Mouse (Mus musculus): Measurements from ENCODE around the gene Krtap17-1. TPM values are rescaled to one million over a fixed set of nuclear protein-coding genes. Genes with fewer than 3 reads are reported as not detected.

Krtap17-1 gene
- 0.55 TPM in 1 of 2 replicates, not detected in the other for polyA plus RNA-seq (2015; fragmentation: Nextera tagmentation; extraction: Ambion mirVana)

DNA sequence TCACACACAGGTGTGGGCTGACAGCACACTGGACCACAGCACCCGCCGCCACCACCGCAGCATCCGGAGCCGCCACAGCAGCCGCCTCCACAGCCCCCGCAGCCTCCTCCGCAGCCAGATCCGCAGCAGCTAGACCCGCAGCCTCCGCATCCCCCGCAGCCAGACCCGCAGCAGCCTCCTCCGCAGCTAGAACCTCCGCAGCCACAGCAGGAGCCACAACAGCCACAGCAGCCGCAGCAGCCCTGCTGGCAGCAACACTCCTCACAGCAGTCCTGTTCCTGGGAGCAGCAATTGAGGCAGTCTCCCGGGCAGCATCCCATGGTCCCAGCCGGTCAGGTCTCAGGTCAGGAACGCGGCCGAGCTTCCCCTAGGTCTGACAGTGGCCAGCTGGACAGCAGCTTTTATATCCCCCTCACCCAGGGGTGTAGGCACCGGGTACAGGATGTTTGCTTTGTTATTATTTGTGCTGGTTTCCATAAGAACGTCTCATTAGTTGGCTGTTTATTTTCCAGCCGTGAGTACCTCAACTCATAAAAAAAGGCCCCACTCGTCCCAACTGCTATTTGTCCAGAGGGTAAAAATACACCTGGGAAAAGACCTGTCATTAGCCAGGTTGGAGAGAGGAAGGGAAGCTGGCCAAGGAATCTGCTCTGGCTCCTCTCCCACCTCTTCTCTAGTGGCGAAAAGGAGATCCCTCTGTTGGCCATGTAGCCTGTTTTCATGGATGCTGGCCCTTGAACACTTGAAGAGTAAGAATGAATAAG is at the start of gene Krtap17-1:
TSS of gene Krtap17-1 (minus strand) at position 375 of the 764 bp plus-strand sequence.
- peaks cover 28% of the 10 kb centered on the region for H3K27me3 ChIP-seq
- peaks cover 7% of the 10 kb centered on the region; the same call in 1 of the 2 replicates for H3K4me1 ChIP-seq (replicated peaks)
- H3K9ac ChIP-seq, result peak within 1 kb of the TSS; percentile 53
- H3K36me3 ChIP-seq, result no peaks in the 10 kb centered on the region
- no peaks in the 10 kb centered on the region for H3K9me3 ChIP-seq
- no peak within 1 kb of the TSS for H3K27ac ChIP-seq (replicated peaks)
- no peak for ATAC-seq (ENCODE audit: low read depth)
- H3K4me2 ChIP-seq, result peak within 1 kb of the TSS; percentile 43
- H3K4me3 ChIP-seq, result peak within 1 kb of the TSS; percentile 22
- WGBS, result 32% methylated on average over 25 of the region's 26 CpGs

DNA sequence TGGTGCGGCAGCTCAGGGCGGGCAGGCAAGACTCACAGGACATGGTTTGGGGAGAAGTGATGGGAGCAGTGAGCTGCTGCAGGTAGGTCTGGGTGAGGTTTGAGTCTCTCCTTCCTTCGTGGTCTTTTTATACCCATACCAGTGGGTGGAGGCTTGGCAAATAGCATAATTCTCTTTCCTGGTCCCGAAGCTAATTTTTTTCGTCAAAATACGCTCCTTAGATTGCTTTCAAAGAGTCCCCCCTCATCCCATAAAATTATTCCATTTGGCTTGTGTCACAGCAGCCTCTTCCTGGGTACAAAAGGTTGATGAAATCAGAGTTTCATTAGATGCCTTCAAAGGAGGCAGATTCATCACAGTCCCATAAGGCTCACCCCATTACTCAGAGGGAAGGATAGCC is 47.7 kb upstream of the Krtap17-1 start, which contains the start of gene Krt34:
TSS of gene Krt34 (minus strand) at position 101 of the 400 bp plus-strand sequence.
- Histone ChIP-seq H3K9me3 (no peaks in the 10 kb centered on the region), H3K4me3 (no peak within 1 kb of the TSS), H3K4me2 (no peak within 1 kb of the TSS), H3K27ac (replicated peaks) (no peak within 1 kb of the TSS), H3K9ac (no peak within 1 kb of the TSS), H3K36me3 (no peaks in the 10 kb centered on the region), H3K27me3 (no peaks in the 10 kb centered on the region), H3K4me1 (replicated peaks) (no peaks in the 10 kb centered on the region)
- WGBS, result 88% methylated on average over 6 of the region's 6 CpGs
- no peak for ATAC-seq (ENCODE audit: low read depth)

DNA sequence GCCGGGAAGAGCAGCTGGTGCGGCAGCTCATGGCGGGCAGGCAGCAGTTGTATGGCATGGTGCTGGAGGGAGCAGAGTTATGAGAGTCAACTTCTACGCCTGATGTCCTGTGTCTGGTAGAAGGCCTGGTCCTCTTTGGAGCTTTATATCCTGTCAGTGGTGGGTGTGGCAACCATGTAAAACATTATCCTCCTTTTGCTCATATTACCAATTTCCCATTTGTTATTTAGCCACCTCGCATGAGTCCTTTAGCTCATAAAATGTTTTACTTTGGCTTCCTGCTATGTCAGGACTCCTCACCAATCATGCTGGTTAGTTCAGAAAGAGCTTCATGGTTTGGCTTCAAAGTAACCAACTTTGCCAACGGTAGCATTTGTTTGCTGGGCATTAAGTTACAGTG is 36.0 kb upstream of the Krtap17-1 start, which contains the start of gene Krt33b:
TSS of gene Krt33b (minus strand) at position 101 of the 400 bp plus-strand sequence.
- Histone ChIP-seq H3K9ac (no peak within 1 kb of the TSS), H3K4me1 (replicated peaks) (no peaks in the 10 kb centered on the region), H3K27me3 (no peaks in the 10 kb centered on the region), H3K27ac (replicated peaks) (no peak within 1 kb of the TSS), H3K9me3 (no peaks in the 10 kb centered on the region), H3K36me3 (no peaks in the 10 kb centered on the region), H3K4me3 (no peak within 1 kb of the TSS), H3K4me2 (no peak within 1 kb of the TSS)
- ATAC-seq (ENCODE audit: low read depth), result no peak
- 92% methylated on average over 6 of the region's 6 CpGs for WGBS

DNA sequence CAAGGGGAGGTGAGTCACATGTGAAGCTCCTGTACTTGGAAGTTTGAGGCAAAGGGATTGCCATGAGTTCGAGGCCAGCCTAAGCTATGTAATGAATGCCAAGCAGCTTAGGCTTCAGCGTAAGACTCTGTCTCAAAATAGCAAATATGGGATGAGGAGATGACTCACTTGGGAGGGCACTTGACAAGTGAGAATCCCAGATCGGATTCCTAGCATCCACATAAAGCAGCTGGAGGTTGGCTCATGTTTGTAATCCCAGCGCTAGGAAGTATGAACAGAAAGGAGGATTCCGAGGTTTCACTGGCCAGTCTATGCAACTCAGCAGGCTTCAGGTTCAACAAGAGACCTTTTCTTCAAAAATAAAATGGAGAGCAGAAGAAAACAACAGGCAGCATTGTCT is 27.6 kb upstream of the Krtap17-1 start:
- Histone ChIP-seq H3K36me3 (no peaks in the 10 kb centered on the region), H3K4me1 (replicated peaks) (no peaks in the 10 kb centered on the region), H3K4me3 (no peak overlapping the region), H3K4me2 (no peak overlapping the region), H3K27me3 (no peaks in the 10 kb centered on the region), H3K27ac (replicated peaks) (no peak overlapping the region), H3K9ac (no peak overlapping the region), H3K9me3 (no peaks in the 10 kb centered on the region)
- ATAC-seq (ENCODE audit: low read depth), result no peak
- 74% methylated on average over 5 of the region's 5 CpGs for WGBS

DNA sequence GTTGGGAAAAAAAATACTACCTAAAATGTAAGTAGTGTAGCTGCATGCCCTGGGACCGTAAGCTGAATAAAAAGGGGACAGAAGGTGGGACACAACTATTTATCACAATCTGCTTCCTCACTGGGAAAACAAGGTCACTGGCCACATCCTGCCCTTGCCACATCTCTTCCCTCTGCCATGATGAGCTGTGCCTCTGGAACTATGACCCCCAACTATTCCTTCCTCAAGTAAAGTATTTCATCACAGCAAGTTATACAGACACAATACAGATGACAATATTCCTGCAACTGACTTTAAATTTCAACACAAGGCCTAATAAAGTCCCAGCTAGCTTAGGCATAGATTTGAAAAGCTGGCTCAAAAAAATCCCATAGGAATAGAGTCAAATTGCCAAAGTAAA is 25.7 kb upstream of the Krtap17-1 start:
- no peaks in the 10 kb centered on the region for H3K4me1 ChIP-seq (replicated peaks)
- no peaks in the 10 kb centered on the region for H3K27me3 ChIP-seq
- H3K9me3 ChIP-seq, result no peaks in the 10 kb centered on the region
- H3K4me3 ChIP-seq, result no peak overlapping the region
- 88% methylated on average over 1 of the region's 1 CpGs for WGBS
- H3K27ac ChIP-seq (replicated peaks), result no peak overlapping the region
- H3K36me3 ChIP-seq, result no peaks in the 10 kb centered on the region
- no peak overlapping the region for H3K4me2 ChIP-seq
- no peak overlapping the region for H3K9ac ChIP-seq
- ATAC-seq (ENCODE audit: low read depth), result no peak

DNA sequence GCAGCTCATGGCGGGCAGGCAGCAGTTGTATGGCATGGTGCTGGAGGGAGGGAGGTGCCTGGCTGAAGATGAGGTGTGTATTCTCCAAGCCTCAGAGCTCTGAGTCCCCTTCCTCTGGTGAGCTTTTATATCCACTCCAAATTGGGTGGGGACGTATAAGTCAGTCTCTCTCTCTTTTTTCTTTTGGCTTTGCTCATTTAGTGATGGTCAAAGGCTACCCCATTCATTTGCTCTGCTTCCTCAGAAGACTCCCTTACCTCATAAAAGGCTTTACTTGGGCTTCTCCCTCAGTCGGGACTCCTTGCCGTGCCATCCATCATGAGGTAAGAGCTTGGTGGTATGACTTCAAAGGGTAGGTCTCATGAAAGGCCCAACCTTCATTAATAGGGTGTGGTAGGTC is 22.3 kb upstream of the Krtap17-1 start, which contains the start of gene Krt33a:
TSS of gene Krt33a (minus strand) at position 101 of the 400 bp plus-strand sequence.
- Histone ChIP-seq H3K9ac (no peak within 1 kb of the TSS), H3K4me1 (replicated peaks) (no peaks in the 10 kb centered on the region), H3K9me3 (no peaks in the 10 kb centered on the region), H3K4me2 (no peak within 1 kb of the TSS), H3K36me3 (no peaks in the 10 kb centered on the region), H3K27me3 (no peaks in the 10 kb centered on the region), H3K4me3 (no peak within 1 kb of the TSS), H3K27ac (replicated peaks) (no peak within 1 kb of the TSS)
- 68% methylated on average over 4 of the region's 4 CpGs for WGBS
- no peak for ATAC-seq (ENCODE audit: low read depth)

DNA sequence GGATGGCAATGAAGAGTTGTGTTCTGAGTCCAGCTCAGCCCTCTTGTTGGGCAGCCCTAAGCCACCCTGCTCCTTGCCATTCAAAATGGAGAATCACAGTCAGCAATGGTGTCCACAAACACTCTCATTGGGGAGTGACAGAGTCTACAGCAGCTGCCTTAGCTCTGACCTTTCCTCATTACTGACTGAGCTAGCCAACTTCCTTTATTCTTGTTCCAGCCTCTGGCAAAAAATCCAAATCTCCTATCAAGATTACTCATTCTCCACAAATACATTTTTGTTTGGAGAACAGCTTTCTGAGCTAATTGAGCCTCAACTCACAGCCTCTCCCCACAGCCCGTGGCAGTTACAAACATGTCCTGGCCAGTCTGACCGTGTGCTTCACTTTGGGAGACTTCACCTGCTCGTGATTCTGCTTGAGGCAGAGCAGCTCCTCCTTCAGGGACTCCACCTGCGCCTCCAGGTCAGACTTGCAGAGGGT is 19.9 kb upstream of the Krtap17-1 start:
- no peak overlapping the region for H3K4me3 ChIP-seq
- 88% methylated on average over 4 of the region's 4 CpGs for WGBS
- no peak overlapping the region for H3K4me2 ChIP-seq
- no peaks in the 10 kb centered on the region for H3K27me3 ChIP-seq
- ATAC-seq (ENCODE audit: low read depth), result no peak
- H3K9me3 ChIP-seq, result no peaks in the 10 kb centered on the region
- no peaks in the 10 kb centered on the region for H3K4me1 ChIP-seq (replicated peaks)
- no peak overlapping the region for H3K9ac ChIP-seq
- no peak overlapping the region for H3K27ac ChIP-seq (replicated peaks)
- no peaks in the 10 kb centered on the region for H3K36me3 ChIP-seq

DNA sequence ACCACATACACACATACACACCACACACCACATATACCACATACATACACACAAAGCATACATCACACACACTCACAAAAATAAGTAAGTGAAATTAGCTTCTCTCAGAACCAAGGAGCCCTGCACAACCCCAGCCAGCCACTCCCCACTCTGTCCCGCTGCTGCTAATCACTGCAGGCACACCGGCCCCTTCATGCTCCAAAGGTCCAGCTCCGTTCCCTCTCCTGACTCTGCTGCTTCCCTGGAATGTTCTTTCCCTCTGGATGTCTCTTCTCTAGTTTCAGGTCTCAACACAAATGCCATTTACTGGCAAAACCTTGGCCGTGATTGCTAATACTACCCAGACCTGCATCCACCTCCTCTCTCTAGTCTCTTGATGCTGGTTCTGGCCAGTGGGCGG is 16.9 kb upstream of the Krtap17-1 start:
- Histone ChIP-seq H3K27me3 (no peaks in the 10 kb centered on the region), H3K4me3 (no peak overlapping the region), H3K9ac (no peak overlapping the region), H3K4me2 (no peak overlapping the region), H3K36me3 (no peaks in the 10 kb centered on the region), H3K4me1 (replicated peaks) (no peaks in the 10 kb centered on the region), H3K9me3 (no peaks in the 10 kb centered on the region), H3K27ac (replicated peaks) (no peak overlapping the region)
- 85% methylated on average over 5 of the region's 5 CpGs for WGBS
- no peak for ATAC-seq (ENCODE audit: low read depth)

DNA sequence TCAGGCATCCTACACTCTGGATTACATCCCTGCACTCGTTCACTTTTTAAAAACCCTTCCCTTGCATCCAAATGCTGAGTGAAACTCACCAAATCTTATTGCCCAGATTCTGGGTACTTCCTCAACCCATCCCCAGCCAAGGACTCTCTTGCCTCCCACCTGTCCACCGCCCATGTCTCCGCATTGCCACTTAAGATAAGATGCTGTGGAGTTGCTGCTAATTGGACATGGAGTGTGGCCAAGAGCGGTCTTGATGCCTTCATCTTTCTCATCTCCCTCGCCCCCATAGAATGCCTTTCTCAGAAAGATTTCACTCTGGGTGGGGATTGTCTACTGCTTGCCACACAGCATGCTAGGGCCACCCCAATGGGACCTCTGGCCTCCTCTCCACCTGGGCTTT is 14.5 kb upstream of the Krtap17-1 start:
- Histone ChIP-seq H3K4me1 (replicated peaks) (no peaks in the 10 kb centered on the region), H3K4me2 (no peak overlapping the region), H3K36me3 (no peaks in the 10 kb centered on the region), H3K9ac (no peak overlapping the region), H3K4me3 (no peak overlapping the region), H3K27ac (replicated peaks) (no peak overlapping the region), H3K27me3 (no peaks in the 10 kb centered on the region), H3K9me3 (no peaks in the 10 kb centered on the region)
- no peak for ATAC-seq (ENCODE audit: low read depth)
- WGBS, result 89% methylated on average over 5 of the region's 5 CpGs

DNA sequence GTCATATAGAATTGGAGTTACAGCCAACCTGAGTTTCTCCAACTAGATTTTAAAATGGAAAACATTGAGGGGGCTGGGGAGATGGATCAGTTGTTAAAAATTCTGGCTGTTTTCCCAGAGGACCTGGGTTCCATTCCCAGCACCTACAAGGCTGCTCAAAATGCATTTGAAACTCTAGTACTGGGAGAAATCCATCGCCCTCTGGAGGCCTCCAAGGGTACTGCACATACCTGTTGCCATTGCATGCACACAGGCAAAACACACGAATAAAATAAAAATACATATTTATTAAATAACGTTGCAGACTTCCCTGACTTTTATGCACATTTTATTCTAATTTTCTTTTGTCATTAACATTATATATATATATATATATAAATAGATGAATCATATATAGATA is 12.8 kb upstream of the Krtap17-1 start:
- Histone ChIP-seq H3K9me3 (no peaks in the 10 kb centered on the region), H3K36me3 (no peaks in the 10 kb centered on the region), H3K4me2 (no peak overlapping the region), H3K4me3 (no peak overlapping the region), H3K4me1 (replicated peaks) (no peaks in the 10 kb centered on the region), H3K27ac (replicated peaks) (no peak overlapping the region), H3K27me3 (no peaks in the 10 kb centered on the region), H3K9ac (no peak overlapping the region)
- no peak for ATAC-seq (ENCODE audit: low read depth)
- 52% methylated on average over 3 of the region's 3 CpGs for WGBS

DNA sequence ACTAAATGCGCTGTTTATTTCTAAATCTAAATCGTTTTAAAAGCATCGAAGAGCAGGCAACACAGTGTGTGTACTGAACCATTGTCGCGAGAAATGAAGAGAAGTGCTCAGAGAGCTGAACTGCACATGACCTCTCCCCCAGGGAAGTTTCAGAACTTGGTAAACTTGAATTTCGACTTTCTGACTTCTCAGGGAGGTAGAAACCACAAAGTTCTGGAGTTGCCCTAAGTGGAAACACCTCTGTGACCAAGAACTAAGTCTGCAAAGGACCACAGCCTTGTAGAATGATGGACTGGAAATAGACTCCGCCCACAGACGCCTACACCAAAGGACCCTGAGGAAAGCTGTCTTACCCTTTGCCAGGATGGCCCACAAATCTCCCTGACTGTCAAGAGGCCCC is 12.1 kb upstream of the Krtap17-1 start:
- Histone ChIP-seq H3K4me1 (replicated peaks) (no peaks in the 10 kb centered on the region), H3K9me3 (no peaks in the 10 kb centered on the region), H3K9ac (no peak overlapping the region), H3K4me2 (no peak overlapping the region), H3K4me3 (no peak overlapping the region), H3K27ac (replicated peaks) (no peak overlapping the region), H3K36me3 (no peaks in the 10 kb centered on the region), H3K27me3 (no peaks in the 10 kb centered on the region)
- no peak for ATAC-seq (ENCODE audit: low read depth)
- 90% methylated on average over 8 of the region's 8 CpGs for WGBS

DNA sequence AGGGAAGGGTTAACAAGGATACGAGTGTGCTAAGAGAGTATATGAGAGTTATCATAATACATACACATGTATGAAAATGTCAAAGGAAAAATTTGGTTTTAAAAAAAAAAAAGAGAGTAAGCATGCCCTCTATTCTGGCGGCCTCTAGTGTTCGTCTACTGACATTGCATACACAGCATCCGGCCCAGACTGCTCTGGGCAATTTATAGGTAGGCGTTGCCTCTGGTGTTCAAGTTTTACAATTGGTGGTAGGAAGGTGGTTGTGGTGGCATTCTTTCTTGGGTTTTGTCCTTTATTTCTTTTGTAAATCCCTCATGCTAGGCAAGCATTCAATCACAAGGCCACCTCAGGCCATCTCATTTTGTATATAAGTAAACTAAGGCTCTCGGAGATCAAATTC is 11.1 kb upstream of the Krtap17-1 start:
- Histone ChIP-seq H3K36me3 (no peaks in the 10 kb centered on the region), H3K4me2 (no peak overlapping the region), H3K9ac (no peak overlapping the region), H3K4me1 (replicated peaks) (no peaks in the 10 kb centered on the region), H3K27me3 (no peaks in the 10 kb centered on the region), H3K4me3 (no peak overlapping the region), H3K27ac (replicated peaks) (no peak overlapping the region), H3K9me3 (no peaks in the 10 kb centered on the region)
- no peak for ATAC-seq (ENCODE audit: low read depth)
- WGBS, result 19% methylated on average over 6 of the region's 6 CpGs

DNA sequence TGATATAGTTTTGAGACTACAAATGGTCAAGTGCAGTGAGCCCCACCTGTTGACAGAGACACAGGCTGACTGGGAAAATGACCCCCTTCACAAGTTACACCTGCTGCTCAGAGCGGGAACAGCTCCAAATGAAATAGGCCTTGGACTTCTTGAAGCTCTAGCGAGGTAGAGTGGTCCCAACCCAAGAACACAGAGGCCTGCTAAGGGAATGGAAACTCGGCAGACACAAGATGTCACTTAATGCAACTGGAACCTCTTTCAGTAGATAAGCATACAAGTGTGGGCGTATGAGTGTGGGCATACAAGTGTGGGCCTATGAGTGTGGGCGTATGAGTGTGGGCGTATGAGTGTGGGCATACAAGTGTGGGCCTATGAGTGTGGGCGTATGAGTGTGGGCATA is 5.3 kb upstream of the Krtap17-1 start:
- Histone ChIP-seq H3K27me3 (peaks cover 12% of the 10 kb centered on the region), H3K4me3 (no peak overlapping the region), H3K36me3 (no peaks in the 10 kb centered on the region), H3K4me1 (replicated peaks) (no peaks in the 10 kb centered on the region), H3K4me2 (no peak overlapping the region), H3K27ac (replicated peaks) (no peak overlapping the region), H3K9ac (no peak overlapping the region), H3K9me3 (no peaks in the 10 kb centered on the region)
- 92% methylated on average over 7 of the region's 7 CpGs for WGBS
- ATAC-seq (ENCODE audit: low read depth), result no peak

Measured in neural tube, embryonic 13.5 days (tissue).